Mouse (Mus musculus) kidney, adult 18-20 months (tissue): ENCODE data around the gene Tfcp2.
"Not testable (repeated sequence)": the region's sequence is repeated elsewhere in the genome, so short reads cannot be mapped to it uniquely, and the experiment has no call there.

Source experiments
- DNase-seq: peaks from one replicate; pipeline ENCODE4 v3.0.0; 2021

Gene Tfcp2

DNA sequence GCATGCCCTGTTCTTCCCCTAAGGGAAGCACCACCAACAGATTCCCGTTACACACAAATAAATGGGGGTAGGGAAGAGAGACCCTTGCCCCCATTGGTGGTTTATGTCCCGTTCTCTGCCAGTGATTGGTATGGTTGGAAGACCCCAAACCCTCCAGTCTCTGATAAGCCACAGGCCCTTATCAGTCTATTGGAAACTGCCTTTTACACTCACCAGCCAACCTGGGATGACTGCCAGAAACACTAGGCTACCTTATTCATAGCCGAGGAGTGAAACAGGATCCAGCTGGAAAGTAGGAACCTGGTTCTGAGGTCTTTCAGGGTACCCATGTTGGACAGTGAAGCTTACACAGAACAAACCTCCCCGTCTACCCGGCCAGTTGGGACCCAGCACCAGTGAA lies 4.2 kb upstream of the Tfcp2 start:
- no peak for DNase-seq

DNA sequence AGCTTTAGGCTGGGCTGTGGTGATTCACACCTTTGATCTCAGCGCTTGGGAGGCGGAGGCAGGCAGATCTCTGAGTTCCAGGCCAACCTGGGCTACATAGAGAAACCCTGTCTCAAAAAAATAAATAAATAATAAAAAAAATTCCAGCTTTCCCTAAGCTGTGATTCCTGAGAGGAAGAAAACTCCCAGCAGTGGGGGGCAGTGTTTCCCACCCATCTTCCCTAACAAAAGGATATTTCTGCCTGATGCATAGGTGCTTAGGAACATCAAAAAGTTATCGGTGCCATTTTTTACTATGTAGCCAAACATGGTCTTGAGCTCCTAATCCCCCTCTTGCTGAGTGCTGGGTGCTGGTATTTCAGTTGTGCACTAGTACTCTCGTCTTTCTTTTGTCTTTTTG lies 1.5 kb downstream of the Tfcp2 start:
- peak; percentile 28 for DNase-seq

DNA sequence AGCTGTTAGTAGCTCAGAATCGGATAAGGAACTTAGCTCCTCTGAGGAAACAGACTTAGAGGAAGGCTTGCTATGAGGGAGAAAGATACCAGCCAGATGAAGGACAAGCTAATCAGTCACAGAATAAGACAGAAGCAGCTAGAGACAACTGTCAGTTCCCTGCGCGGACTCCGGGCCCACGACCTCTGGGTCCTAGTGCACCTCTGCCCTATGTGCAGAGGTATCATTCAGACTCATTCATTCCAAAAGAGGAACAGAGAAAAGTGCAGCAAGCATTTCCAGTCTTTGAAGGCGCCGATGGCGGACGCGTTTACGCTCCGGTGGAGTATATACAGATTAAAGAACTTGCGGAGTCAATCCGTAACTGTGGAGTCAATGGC lies 8.2 kb downstream of the Tfcp2 start:
- DNase-seq, result not testable (repeated sequence)

DNA sequence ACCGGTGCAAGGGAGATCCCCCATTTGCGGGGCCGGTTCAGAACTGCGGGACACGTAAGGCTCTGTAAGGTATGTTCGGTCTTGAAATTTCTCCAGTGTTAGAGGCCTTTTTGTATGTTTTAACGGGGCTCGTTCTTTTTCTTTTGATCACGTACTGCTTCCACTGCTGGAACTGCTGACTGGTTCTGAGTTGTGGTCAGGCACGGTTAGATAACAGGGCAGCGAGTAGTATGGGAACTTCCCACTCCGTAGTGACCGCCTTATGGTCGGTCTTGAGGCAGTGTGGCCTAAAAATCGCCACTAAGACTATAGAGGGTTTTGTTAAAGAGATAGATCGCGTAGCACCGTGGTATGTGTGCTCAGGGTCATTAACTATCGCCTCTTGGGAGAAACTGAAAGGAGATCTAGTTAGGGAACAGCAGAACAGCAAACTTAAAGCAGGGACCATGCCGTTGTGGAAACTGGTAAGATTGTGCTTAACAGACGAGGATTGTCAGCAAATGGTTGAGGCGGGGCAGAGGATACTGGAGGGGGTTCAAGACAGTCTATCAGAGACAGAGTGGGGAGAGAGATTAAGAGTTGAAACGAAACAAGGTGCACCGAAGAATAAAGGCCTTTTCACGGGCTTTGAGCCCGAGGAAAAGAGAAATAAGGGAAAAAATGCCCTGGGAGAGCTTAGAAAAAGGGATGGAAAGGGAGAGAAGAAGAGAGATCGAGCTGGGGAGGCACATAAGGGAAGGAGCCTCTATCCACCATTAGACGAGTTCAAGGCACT lies 8.7 kb downstream of the Tfcp2 start:
- not testable (repeated sequence) for DNase-seq

DNA sequence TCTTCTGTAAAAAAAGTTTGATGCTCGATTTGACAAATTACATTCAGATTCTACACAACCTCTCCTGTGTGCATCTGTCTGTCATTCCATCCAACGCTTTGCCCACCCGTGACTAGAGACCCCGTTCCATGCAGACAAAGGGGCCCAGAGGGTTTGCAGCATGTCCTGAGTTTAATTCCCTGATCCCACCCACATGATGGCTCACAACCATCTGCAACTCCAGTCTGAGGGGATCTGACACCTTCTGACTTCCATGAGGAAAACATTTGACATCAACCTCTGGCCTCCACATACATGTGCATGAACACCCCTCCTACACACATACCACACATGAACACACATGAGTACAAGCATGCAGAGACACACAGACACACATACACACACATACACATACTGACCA lies 10.4 kb downstream of the Tfcp2 start:
- no peak for DNase-seq

DNA sequence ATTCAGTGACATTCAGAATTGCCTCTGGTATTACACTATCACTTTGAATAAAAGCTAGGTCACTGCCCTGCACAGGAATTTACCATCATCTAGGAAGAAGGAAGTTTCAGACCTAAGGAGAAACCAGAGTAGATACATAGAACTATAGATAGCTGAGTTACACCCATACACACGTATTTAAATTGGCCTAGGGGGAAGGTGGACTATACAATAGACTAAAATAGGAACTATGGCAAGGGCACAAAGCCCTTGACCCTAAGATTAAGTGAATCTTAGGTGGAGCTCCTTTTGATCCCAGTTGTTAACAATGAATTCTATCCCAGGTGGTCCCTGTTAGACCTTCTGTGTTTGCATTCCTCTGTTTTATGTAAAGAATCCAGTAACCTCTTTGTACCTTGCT lies 10.8 kb downstream of the Tfcp2 start:
- DNase-seq, result not testable (repeated sequence)

DNA sequence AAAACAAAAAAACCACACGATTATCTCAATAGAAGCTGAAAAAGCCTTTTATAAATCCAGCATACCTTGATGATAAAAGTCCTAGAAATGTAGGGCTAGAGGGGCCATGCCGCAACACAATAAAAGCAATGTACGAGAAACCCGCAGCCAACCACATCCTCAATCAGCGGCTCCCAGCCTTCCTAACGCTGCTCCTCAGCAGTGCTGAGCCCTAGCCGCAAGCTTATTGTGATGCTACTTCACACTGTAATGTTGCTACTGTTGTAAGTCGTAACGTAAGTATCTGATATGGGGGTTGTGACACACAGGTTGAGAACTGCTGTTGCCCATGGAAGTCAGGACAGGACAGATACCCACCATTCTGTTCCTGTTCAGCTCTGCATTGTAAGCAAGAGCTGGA lies 12.4 kb downstream of the Tfcp2 start:
- DNase-seq, result no peak

DNA sequence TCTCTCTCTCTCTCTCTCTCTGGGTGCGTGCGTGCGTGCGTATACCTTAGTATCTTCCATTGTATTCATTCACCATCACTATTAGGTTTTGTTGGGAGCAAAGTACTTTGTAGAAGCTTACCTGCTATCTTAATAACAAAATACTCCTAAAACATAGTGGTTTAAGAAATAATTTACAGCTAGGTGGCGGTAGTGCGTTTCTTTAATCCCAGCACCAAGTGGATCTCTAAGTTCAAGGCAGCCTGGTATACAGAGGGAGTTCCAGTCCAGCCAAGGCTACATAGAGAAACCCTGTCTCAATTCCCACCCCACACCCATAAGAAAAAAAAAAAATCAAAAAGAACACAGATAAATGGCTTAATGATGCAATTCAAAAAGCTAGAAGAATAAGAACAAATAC lies 13.9 kb downstream of the Tfcp2 start:
- DNase-seq, result no peak

DNA sequence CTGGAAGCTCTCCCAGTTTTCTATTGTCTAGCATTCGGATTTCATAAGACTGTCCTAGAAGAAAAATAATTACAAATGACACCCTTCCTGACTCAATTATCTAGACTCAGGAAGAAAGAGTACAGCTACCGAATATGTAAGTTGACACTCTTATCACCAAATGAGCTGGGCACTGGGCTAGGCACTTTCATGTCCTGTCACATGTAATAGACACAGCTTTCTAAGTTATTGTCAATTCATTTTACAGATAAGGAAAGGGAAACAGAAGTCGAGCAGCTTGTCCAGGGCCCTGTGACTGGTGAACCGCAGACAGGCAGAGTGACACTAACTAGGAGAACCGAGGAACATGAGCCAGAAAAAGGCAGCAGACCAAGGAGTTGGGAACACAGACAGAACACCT lies 23.9 kb downstream of the Tfcp2 start:
- no peak for DNase-seq

DNA sequence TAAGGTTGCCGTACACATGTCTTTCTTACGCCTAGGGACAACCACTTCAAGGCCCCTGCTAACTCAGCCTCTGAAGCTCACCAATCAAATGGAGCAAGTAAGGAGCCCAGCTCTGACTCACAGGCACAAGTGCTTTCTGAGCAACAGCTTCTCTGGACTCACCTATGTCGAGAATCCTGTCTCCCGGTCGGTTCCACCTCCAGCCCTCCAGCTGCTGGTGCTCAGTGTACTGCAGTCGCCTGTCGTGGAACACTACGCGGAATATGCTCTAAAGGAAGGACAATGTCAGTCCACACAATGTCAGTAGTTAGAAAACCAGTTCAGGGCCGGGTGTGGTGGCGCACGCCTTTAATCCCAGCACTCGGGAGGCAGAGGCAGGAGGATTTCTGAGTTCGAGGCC lies 26.4 kb downstream of the Tfcp2 start:
- no peak for DNase-seq

DNA sequence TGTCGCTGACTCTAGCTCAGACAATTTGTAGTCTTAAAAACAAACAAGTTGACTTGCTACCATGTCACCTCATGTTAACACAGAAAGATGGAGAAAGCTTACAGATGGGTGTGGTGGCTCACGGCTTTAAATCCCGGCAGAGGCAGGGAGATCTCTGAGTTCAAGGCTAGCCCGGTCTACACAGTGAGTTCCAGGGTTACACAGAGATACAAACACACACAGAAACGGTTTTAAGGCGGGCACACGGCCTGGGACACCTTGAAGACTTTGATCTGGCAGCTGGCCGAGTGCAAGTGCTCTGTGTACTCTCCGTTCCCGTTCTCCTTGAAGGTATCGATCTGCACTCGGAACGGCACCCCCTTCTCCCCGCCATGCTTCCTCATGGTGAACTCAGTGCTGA lies 31.5 kb downstream of the Tfcp2 start:
- DNase-seq, result no peak

DNA sequence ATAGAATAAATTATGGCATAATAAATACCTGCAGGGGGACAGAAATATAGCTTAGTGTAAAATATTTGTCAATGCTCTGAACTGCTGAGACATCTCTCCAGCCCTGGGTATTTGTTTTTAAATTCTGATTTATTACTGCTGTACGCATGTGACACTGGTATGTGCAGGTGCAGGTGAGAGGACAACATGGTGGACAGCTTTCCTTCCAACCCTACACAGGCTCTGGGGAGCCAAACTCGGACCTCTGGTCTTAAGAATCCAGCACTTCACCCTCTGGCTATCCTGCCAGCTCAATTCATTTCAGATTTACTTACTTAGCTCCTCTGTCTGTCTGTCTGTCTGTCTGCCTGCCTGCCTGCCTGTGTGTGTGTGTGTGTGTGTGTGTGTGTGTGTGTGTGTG lies 36.7 kb downstream of the Tfcp2 start:
- DNase-seq, result no peak

DNA sequence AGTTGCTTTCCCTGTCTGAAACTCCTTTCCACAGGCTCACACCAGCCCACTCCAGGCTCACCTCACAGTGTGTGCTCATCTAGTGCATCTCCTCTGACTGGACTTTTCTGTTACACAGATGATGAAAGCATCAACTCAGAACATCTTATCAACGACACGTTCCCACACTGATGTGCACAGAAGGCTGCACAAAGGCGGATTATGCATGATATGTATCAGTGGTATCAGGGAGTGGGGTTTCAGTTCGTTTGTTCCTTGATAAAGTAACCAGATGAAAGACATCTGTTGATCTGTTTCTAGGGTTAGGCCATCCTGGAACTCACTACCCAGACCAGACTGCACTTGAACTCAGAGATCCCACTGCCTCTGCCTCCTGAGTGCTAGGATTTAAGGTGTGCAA lies 38.4 kb downstream of the Tfcp2 start:
- DNase-seq, result no peak

DNA sequence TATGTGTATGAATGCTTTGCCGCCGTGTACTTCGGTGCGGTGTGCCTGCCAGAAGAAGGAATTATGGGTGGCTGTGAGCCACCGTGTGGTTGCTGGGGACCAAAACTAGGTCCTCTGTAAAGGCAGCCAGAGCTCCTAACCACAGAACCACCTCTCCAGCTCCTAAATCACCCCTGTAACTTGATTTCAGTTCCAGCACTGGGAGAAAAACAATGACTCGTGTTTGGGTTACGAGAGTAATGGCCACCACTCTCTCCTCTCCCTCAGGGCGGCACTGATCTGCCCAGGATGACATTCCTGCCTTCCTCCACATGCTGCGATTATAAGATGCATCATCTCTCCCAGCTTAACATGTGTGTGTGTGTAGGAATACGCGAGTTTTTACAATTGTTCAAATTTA lies 41.7 kb downstream of the Tfcp2 start:
- DNase-seq, result no peak

DNA sequence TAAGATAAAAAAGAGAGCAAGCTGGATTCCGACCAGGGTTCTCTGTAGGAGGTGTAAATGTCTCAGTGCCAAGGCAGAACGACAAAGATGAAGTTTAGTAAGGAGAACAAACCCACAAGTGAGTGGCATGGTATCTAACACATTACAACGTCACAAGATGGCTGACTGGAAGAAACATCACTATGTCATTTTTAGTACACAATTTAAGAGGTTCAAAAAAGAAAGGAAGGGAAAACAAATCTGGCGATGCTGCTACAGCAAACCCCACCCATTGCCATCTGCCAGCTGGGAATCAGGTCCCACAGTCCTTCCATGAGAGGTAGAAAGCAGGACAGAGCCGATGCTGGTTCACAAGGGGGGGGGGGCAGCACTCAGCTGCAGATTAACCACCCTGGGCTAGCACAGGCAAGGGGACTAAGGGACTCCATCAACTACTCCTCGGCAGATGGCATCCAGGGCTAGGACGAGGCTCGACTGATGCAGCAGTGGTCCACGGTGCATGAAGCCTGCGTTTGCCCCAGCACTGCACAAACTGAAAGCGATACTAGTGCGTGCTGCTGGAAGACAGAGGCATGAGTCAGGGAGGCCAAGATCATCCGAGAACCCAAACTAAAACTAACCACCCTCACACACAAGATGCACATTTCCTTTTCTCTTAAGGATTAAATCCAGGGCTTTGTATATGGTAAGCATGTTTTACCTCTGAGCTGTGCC lies 43.2 kb downstream of the Tfcp2 start:
- no peak for DNase-seq

DNA sequence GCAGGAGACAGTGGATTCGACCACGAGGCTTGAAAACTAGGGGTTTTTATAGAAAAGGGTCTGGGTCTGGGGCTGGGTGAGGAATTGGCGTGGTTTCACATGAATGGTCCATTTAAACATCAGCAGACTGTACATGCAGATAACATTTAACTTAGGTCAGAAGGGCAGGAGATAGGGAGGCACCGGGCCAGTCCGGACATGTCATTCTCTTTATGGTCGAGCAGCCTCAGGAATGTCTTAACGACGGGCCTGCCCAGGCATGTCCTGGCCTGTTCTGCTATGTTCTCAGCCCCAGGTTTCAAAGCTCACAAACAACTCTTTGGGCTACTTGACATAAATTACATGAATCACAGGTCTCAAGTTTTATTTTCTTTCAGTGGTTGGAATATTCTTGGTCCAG lies 52.3 kb downstream of the Tfcp2 start:
- not testable (repeated sequence) for DNase-seq

DNA sequence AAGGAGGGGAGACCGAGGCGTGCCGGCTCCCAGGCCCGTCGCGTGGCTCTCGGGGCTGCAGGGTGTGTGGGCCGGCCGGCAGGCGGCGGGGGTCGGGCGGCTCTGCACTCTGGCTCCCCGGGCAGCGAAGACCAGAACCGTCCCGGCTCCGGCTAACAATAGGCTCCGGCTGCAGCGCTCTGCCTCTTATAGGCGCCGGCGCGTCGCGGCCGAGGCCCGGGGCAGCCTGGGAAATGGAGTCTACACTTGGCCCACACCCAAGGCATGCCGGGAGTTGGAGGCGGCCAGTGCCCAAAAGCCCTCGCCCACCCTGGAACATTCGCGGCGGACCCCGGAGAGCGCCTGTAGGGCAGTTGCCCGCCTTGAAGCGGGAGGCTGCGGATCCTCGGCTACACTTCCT lies 56.7 kb downstream of the Tfcp2 start, which contains the start of gene Csrnp2:
Gene Csrnp2 (minus strand): TSS at position 387 of the 400 bp plus-strand sequence.
- DNase-seq, result peak; percentile 92

DNA sequence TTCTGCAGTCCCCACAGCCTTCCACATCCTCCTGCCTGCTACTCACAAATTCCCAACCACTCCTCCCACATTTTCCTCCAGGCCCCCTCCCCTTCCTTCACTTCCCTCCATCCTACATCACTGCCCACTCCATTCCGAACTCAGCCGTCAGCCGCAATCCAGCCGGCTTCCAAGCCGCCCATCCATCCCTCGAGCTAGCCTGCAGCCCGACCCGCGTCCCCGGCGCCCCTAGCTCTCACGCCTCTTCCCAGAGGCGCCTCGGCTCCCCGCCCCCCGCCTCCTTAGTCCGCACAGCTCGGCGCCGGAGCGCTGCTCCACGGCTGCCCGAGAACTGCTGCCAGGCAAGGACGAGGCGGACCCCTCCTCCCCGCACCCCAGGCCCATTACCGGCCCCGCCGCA lies 57.2 kb downstream of the Tfcp2 start:
- DNase-seq, result no peak

DNA sequence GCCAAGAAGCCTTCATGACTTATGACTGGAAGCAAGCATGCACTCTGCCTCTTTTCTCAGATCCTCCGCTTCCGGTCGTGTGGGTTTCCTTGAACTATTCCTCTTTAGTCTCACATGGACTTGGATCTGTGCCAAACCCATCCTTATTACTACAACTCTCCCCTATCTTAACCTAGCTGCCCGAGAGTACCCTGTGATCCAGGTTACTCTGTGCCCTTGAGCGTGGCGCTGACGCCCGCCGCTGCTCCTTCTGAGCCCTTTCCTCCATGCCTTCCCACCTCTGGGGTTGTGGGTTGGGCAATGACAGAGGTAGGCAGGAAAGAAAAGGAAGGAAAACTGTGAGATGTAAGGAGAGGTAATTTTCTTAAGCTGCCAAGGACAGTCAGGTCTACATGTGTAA lies 59.8 kb downstream of the Tfcp2 start:
- no peak for DNase-seq

DNA sequence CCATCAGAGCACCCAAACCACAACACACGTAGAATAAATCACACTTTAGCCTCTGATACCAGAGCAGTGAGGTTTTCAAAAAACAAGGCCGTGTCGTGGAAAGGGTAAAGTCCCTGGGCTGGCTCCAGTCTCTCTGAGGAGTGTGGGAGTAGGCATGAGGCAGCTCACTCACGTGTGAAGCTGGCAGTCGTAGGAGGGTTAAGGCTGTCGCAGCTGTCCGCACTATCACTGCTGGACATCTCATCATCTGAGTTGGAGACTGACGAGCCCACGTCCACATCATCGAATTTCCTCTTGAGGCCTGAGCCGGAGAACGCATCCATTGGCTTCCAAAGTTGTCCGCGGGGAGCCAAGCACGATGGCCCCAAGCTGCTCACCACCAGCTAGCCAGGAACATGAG lies 62.5 kb downstream of the Tfcp2 start:
- DNase-seq, result peak; percentile 34

DNA sequence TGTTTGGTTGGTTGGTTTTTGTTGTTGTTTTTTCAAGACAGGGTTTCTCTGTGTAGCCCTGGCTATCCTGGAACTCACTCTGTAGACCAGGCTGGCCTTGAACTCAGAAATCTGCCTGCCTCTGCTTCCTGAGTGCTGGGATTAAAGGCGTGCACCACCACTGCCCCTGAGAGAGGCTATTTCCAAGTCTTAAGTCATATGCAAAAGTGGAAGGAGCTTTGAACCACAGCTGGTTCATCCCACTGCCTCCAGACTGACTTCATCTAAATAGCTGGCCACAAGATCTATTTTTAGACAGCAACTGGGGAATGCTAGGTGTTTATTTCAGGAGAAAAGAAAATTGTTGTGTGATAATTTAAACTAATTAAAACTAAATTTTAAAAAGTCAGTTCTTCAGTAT lies 63.5 kb downstream of the Tfcp2 start:
- DNase-seq, result not testable (repeated sequence)

DNA sequence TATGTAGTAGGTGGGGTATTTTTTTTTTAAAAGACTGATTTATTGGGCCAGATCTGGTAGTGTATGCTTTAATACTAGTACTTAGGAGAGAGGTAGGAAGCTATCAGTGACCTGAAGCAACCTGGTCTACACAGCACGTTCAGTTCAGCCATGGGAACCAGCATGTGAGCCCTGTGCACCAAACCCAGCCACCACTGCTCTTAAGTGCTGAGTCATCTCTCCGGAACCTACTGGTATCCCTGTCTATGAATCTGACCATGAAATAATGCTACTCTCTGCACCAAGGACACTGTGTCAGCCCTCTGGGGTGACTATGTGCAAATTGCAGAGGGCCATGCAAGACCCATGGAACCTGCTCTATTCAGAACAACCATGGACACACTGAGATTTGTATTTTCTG lies 64.8 kb downstream of the Tfcp2 start:
- DNase-seq, result no peak

DNA sequence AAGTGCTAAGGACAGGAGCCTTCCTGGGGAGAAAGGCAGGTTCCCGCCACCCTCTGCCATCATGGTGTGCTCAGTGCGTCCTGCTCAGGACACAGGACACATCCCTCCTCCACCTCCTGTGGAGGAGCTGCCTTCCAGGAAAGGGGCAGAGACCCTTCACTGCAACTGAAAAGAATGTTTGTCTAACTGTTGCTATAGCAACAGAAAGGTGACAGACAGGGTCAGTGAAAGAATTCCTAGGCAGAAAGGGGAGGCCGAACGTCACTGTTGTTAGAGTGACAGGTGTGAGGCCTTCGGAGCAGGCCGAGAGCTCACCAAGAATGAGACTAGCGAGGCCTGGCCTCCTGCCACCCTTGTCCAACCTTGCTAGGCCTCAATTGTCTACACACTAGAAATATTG lies 65.4 kb downstream of the Tfcp2 start:
- DNase-seq, result no peak

DNA sequence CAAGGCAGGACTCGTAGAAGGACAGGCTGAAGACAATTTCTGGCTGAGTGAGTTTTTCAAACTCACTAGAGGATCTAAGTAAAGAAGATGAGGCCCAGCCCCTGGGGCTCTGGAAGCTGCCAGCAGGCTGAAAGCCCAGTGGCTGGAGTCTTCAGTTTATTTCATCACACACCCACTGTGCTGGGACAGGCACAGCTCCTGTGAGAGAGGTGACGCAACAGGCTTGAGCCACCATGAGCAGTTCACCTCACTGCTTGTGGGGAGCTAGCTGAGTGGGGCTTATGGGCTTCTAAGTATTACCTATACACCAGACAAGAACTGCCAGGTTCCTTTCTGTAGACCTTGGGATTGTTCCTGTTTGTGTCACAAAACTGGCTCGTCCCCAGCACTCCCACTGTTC lies 66.2 kb downstream of the Tfcp2 start:
- no peak for DNase-seq

DNA sequence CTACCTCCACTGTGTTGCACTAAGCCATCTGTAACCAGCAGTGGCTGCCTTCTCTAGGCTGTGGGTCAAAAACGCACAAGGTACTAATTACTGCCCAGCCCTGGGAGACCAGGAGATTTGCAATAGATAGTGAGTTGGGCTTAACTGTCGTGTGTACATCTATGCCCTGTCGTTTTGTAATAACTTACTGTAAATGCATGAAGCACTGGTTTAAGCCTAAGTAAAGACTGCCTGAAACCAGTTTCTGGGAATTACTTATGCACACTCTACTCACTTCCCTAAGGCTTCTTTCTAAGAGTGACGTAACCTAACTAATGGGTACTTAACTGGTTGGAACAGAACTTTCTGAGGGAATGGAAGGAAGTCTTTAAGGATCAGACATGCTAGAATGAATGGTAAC lies 72.9 kb downstream of the Tfcp2 start:
- DNase-seq, result no peak
